Mouse (Mus musculus): ENCODE measurements around the gene Ints13. TPM values are rescaled to one million over a fixed set of nuclear protein-coding genes. Genes with fewer than 3 reads are reported as not detected.

Ints13 gene
- polyA plus RNA-seq, 1 experiment from 2014 or later = 30.7 TPM

DNA sequence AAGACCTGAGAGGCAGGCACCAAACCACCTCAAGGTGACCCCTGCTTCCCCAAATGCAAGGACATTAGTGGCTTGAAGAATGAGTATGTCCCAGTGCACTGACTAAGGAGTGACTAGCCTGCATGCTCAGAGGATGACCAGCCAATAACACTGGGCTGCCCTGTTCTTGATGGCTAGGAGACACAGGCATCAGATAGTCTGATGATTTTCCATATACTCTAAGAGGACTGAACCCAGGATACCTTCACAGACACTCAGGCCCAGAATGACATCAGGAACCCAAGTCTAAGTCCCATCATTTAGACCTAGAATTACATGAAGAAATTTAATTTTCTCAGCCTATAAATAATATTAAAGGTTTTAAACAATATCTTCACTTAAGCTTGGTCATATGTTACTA, 26.3 kb downstream of the Ints13 start:
- Histone ChIP-seq H3K36me3 (ENCODE audit: control insufficient read depth, insufficient read depth) (peaks cover 31% of the 10 kb centered on the region), H3K9ac (ENCODE audit: low read depth, low read length) (no peak overlapping the region)

DNA sequence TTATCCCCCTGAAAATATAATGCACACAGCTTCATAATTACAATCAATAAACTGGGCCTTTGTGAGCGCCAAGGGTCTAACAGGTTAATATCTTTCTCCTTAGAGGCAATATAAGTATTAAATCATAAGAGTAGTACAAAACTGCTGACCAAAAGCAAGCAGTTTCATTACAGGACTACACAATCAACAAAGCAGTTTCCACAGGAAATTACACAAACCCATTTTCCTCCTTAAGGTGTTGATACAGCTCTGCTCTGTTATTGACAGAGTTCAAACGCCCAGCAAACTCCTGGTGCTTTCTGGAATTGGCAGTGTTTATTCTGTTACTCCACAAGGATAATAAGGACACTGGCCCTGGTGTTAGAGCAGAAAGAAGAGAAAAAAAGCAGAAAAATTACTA, 27.2 kb downstream of the Ints13 start:
- Histone ChIP-seq H3K9me3 (replicated peaks; ENCODE audit: control insufficient read depth, low read length) (no peaks in the 10 kb centered on the region), H3K4me3 (ENCODE audit: low read depth, low read length) (no peak overlapping the region), H3K36me3 (ENCODE audit: control insufficient read depth, insufficient read depth) (peaks cover 24% of the 10 kb centered on the region), H3K27ac (ENCODE audit: low read length) (no peak overlapping the region), H3K9ac (ENCODE audit: low read depth, low read length) (no peak overlapping the region), H3K4me2 (ENCODE audit: low read depth, low read length) (no peak overlapping the region), H3K27me3 (ENCODE audit: control insufficient read depth, insufficient read depth, low read depth, low read length) (no peaks in the 10 kb centered on the region), H3K4me1 (ENCODE audit: control insufficient read depth, low read depth, low read length) (no peaks in the 10 kb centered on the region)
- no peak for ATAC-seq (ENCODE audit: low read depth)
- WGBS (ENCODE audit: insufficient replicate concordance) = 68% methylated on average over 2 of the region's 2 CpGs

More for the DNA sequence above, 26.3 kb downstream of the Ints13 start:
- H3K9me3 ChIP-seq (replicated peaks; ENCODE audit: control insufficient read depth, low read length) = no peaks in the 10 kb centered on the region
- H3K27me3 ChIP-seq (ENCODE audit: control insufficient read depth, insufficient read depth, low read depth, low read length) = no peaks in the 10 kb centered on the region
- no peaks in the 10 kb centered on the region for H3K4me1 ChIP-seq (ENCODE audit: control insufficient read depth, low read depth, low read length)
- H3K4me3 ChIP-seq (ENCODE audit: low read depth, low read length) = no peak overlapping the region
- no peak overlapping the region for H3K27ac ChIP-seq (ENCODE audit: low read length)
- ATAC-seq (ENCODE audit: low read depth) = no peak
- H3K4me2 ChIP-seq (ENCODE audit: low read depth, low read length) = no peak overlapping the region

DNA sequence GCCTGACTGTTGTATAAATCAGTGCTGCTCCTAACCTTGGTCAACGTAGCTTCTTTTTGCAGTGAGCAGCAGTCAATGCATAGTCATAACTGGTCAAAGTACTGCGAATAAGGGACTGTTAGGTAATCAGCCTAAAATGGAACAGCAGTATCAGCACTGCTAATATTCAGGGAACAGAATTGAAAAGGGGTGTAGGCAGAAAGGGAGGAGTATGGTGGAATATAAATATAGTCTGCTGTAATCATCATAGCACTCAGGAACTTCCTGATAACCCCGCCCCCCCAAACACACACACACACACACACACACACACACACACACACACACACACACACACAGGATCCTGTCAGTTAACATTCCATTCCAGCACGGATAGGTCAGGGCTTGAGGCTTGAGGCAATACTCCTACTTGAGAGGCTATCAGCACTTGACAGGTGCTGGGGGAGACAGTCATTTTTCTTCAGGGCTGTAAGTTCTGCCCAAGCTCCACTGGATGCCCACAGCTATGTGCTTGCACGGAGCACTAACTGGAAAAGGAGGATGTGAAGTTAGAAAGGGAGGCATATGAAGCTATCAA, 32.3 kb downstream of the Ints13 start:
- Histone ChIP-seq H3K9me3 (replicated peaks; ENCODE audit: control insufficient read depth, low read length) (no peaks in the 10 kb centered on the region), H3K4me2 (ENCODE audit: low read depth, low read length) (no peak overlapping the region), H3K27ac (ENCODE audit: low read length) (no peak overlapping the region), H3K4me1 (ENCODE audit: control insufficient read depth, low read depth, low read length) (no peaks in the 10 kb centered on the region), H3K4me3 (ENCODE audit: low read depth, low read length) (no peak overlapping the region), H3K27me3 (ENCODE audit: control insufficient read depth, insufficient read depth, low read depth, low read length) (no peaks in the 10 kb centered on the region), H3K36me3 (ENCODE audit: control insufficient read depth, insufficient read depth) (no peaks in the 10 kb centered on the region; the same call in 1 of the 2 replicates), H3K9ac (ENCODE audit: low read depth, low read length) (no peak overlapping the region)
- ATAC-seq (ENCODE audit: low read depth) = no peak
- WGBS (ENCODE audit: insufficient replicate concordance) = 60% methylated on average over 5 of the region's 5 CpGs

DNA sequence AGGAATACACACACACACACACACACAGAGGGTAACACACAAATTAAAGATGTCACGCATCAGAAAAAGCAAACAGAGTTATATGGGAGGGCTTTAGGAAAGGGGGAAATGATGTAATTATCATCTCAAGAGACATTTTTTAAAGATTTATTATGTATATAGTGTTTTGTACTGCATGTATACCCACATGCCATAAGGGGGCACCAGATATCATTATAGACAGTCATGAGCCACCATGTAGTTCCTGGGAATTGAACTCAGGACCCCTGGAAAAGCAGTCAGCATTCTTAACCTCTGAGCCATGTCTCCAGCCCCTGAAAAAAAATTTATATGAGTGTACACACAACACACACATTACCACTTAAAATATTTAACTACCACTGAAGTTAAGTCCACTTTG, 33.0 kb downstream of the Ints13 start:
- Histone ChIP-seq H3K9me3 (replicated peaks; ENCODE audit: control insufficient read depth, low read length) (no peaks in the 10 kb centered on the region), H3K9ac (ENCODE audit: low read depth, low read length) (no peak overlapping the region), H3K4me3 (ENCODE audit: low read depth, low read length) (no peak overlapping the region), H3K4me2 (ENCODE audit: low read depth, low read length) (no peak overlapping the region), H3K27ac (ENCODE audit: low read length) (no peak overlapping the region), H3K36me3 (ENCODE audit: control insufficient read depth, insufficient read depth) (no peaks in the 10 kb centered on the region), H3K4me1 (ENCODE audit: control insufficient read depth, low read depth, low read length) (no peaks in the 10 kb centered on the region), H3K27me3 (ENCODE audit: control insufficient read depth, insufficient read depth, low read depth, low read length) (no peaks in the 10 kb centered on the region)
- ATAC-seq (ENCODE audit: low read depth) = no peak
- WGBS (ENCODE audit: insufficient replicate concordance) = 71% methylated on average over 1 of the region's 1 CpGs

DNA sequence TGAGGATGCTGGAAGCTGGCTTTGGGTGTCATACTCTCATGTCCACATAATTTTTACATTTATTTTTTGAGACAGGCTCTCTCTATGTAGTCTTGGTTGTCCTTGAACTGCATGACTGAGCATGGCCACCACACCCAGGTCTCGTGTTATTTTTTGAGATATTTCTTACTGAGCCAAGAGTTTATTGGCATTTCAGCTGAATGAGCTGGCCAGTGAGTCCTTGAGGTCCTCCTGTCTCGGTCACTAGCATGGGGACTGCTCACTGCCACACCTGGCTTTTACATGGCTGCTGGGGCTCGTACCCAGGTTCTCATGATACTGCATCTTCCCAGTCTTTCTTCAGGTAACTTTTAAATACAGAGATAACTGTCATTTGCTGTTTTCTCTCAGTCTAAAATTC, 37.2 kb downstream of the Ints13 start:
- 66% methylated on average over 3 of the region's 3 CpGs for whole genome bisulfite sequencing (ENCODE audit: insufficient replicate concordance)

DNA sequence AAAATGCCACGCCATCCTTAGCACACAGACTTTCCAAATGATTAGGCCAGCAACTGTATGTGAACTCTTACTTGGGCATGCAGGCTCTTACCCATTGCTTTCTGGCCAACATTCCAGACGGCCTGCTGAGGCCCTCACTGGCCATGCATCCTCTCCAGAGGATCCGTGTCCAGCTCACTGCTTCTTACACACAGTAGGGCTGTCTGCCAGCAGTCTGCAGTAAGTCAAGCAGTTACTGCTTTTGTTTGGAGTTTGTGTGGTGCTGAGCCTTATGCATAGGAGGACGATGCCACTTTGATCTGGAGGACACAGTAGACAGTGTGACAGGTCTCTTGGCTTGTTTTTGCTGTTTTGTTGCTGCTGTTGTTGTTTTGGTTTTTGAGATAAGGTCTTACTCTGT, 39.0 kb downstream of the Ints13 start:
- Histone ChIP-seq H3K4me3 (ENCODE audit: low read depth, low read length) (no peak overlapping the region), H3K36me3 (ENCODE audit: control insufficient read depth, insufficient read depth) (no peaks in the 10 kb centered on the region), H3K27me3 (ENCODE audit: control insufficient read depth, insufficient read depth, low read depth, low read length) (no peaks in the 10 kb centered on the region), H3K9me3 (replicated peaks; ENCODE audit: control insufficient read depth, low read length) (no peaks in the 10 kb centered on the region), H3K4me2 (ENCODE audit: low read depth, low read length) (no peak overlapping the region), H3K27ac (ENCODE audit: low read length) (no peak overlapping the region), H3K9ac (ENCODE audit: low read depth, low read length) (no peak overlapping the region), H3K4me1 (ENCODE audit: control insufficient read depth, low read depth, low read length) (no peaks in the 10 kb centered on the region)
- ATAC-seq (ENCODE audit: low read depth) = no peak
- 49% methylated on average over 4 of the region's 4 CpGs for WGBS (ENCODE audit: insufficient replicate concordance)

More for the DNA sequence above, 37.2 kb downstream of the Ints13 start:
- no peaks in the 10 kb centered on the region for H3K9me3 ChIP-seq (replicated peaks; ENCODE audit: control insufficient read depth, low read length)
- H3K27ac ChIP-seq (ENCODE audit: low read length) = no peak overlapping the region
- H3K36me3 ChIP-seq (ENCODE audit: control insufficient read depth, insufficient read depth) = no peaks in the 10 kb centered on the region
- H3K9ac ChIP-seq (ENCODE audit: low read depth, low read length) = no peak overlapping the region
- no peak overlapping the region for H3K4me2 ChIP-seq (ENCODE audit: low read depth, low read length)
- no peaks in the 10 kb centered on the region for H3K4me1 ChIP-seq (ENCODE audit: control insufficient read depth, low read depth, low read length)
- H3K27me3 ChIP-seq (ENCODE audit: control insufficient read depth, insufficient read depth, low read depth, low read length) = no peaks in the 10 kb centered on the region
- no peak for ATAC-seq (ENCODE audit: low read depth)
- no peak overlapping the region for H3K4me3 ChIP-seq (ENCODE audit: low read depth, low read length)

DNA sequence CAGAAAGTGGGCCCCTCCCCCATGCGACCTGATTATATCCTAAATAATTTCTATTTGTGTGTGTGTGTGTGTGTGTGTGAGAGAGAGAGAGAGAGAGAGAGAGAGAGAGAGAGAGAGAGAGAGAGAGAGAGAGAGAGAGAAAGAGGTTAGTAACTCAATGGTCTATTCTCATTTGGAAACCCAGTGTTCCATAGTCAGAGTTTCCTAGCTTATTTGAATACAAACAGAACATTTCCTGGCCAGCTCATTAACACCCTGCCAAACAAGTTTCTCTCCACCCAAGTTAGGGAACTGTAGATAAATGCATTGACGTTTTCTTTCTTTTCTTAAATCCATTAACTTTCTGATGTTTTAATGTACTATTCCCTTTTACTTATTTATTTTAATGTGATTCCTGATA, 39.6 kb downstream of the Ints13 start:
- no peaks in the 10 kb centered on the region for H3K9me3 ChIP-seq (replicated peaks; ENCODE audit: control insufficient read depth, low read length)
- no peaks in the 10 kb centered on the region for H3K4me1 ChIP-seq (ENCODE audit: control insufficient read depth, low read depth, low read length)
- WGBS (ENCODE audit: insufficient replicate concordance) = 38% methylated on average over 2 of the region's 2 CpGs
- no peak overlapping the region for H3K4me2 ChIP-seq (ENCODE audit: low read depth, low read length)
- H3K9ac ChIP-seq (ENCODE audit: low read depth, low read length) = no peak overlapping the region
- no peak overlapping the region for H3K4me3 ChIP-seq (ENCODE audit: low read depth, low read length)
- ATAC-seq (ENCODE audit: low read depth) = no peak
- H3K27me3 ChIP-seq (ENCODE audit: control insufficient read depth, insufficient read depth, low read depth, low read length) = no peaks in the 10 kb centered on the region
- no peak overlapping the region for H3K27ac ChIP-seq (ENCODE audit: low read length)
- H3K36me3 ChIP-seq (ENCODE audit: control insufficient read depth, insufficient read depth) = no peaks in the 10 kb centered on the region

DNA sequence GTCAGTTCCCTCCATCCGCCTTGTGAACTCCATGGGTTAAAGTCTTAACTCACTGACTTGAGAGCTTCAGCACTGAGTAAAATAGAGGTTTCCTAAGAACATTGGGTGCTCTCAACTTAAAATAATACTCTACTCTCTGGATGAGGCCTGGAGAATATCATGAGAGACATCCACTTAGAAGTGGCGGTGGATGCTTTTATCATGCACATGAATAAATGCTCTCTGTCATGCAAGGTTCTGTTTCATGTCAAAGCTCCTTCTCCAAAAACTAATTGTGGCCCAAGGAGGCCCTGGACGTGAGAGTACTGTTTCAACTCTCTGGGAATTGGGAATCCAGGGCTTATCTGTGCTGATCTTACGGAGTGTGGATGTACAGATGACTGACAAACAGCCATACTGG, 40.5 kb downstream of the Ints13 start:
- Histone ChIP-seq H3K4me1 (ENCODE audit: control insufficient read depth, low read depth, low read length) (no peaks in the 10 kb centered on the region), H3K9me3 (replicated peaks; ENCODE audit: control insufficient read depth, low read length) (no peaks in the 10 kb centered on the region), H3K4me2 (ENCODE audit: low read depth, low read length) (no peak overlapping the region), H3K36me3 (ENCODE audit: control insufficient read depth, insufficient read depth) (no peaks in the 10 kb centered on the region), H3K9ac (ENCODE audit: low read depth, low read length) (no peak overlapping the region), H3K27ac (ENCODE audit: low read length) (no peak overlapping the region), H3K27me3 (ENCODE audit: control insufficient read depth, insufficient read depth, low read depth, low read length) (no peaks in the 10 kb centered on the region), H3K4me3 (ENCODE audit: low read depth, low read length) (no peak overlapping the region)
- WGBS (ENCODE audit: insufficient replicate concordance) = 72% methylated on average over 4 of the region's 4 CpGs
- no peak for ATAC-seq (ENCODE audit: low read depth)

DNA sequence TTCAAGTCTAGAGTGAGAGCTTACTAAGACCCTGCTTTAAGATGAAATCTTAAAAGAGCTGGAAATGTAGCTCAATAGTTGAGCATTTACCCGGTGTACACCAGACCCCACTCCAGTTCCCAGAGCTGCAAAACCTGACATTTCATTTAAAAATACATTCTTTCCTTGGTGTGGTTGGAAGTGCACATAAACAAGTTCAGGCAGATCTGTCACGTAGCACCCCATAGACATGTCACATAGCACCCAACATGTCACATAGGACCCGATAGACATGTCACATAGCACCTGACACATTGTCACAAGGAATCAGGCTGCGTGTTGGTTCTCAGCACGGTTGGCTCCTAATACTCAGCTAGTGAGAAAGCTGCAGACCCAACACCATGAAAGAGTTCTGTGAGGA, 42.1 kb downstream of the Ints13 start:
- no peak for ATAC-seq (ENCODE audit: low read depth)
- no peaks in the 10 kb centered on the region for H3K36me3 ChIP-seq (ENCODE audit: control insufficient read depth, insufficient read depth)
- H3K27ac ChIP-seq (ENCODE audit: low read length) = no peak overlapping the region
- no peak overlapping the region for H3K9ac ChIP-seq (ENCODE audit: low read depth, low read length)
- no peaks in the 10 kb centered on the region for H3K27me3 ChIP-seq (ENCODE audit: control insufficient read depth, insufficient read depth, low read depth, low read length)
- H3K4me2 ChIP-seq (ENCODE audit: low read depth, low read length) = no peak overlapping the region
- 78% methylated on average over 5 of the region's 5 CpGs for WGBS (ENCODE audit: insufficient replicate concordance)
- H3K4me1 ChIP-seq (ENCODE audit: control insufficient read depth, low read depth, low read length) = no peaks in the 10 kb centered on the region
- H3K4me3 ChIP-seq (ENCODE audit: low read depth, low read length) = no peak overlapping the region
- no peaks in the 10 kb centered on the region for H3K9me3 ChIP-seq (replicated peaks; ENCODE audit: control insufficient read depth, low read length)
